Mouse (Mus musculus) heart, embryonic 10.5 days (tissue): ENCODE measurements around the gene Zfp503. TPM values are rescaled to one million over a fixed set of nuclear protein-coding genes. Genes with fewer than 3 reads are reported as not detected.

Experiments used
- DNase-seq: peaks from one replicate; pipeline ENCODE4 v3.0.0-alpha.2; 2017; ENCODE audit warnings: low spot score
- H3K27ac ChIP-seq: fragments of 300-500 bp; sonication (generic); 2 replicates; pipeline ENCODE4 v1.5.1; 2016; ENCODE audit warnings: mild to moderate bottlenecking
- H3K27me3 ChIP-seq: fragments of 300-500 bp; sonication (generic); 2 replicates; pipeline ENCODE4 v1.6.1; 2016; ENCODE audit warnings: mild to moderate bottlenecking; ENCODE audit not compliant: poor library complexity, insufficient read depth, severe bottlenecking
- H3K36me3 ChIP-seq: fragments of 300-500 bp; sonication (generic); 2 replicates; pipeline ENCODE4 v1.6.1; 2016; ENCODE audit warnings: mild to moderate bottlenecking, moderate library complexity
- H3K4me1 ChIP-seq: fragments of 300-500 bp; sonication (generic); 2 replicates; pipeline ENCODE4 v1.6.1; 2016; ENCODE audit warnings: mild to moderate bottlenecking
- H3K4me3 ChIP-seq: fragments of 300-500 bp; sonication (generic); 2 replicates; pipeline ENCODE4 v1.5.1; 2016; ENCODE audit warnings: mild to moderate bottlenecking, moderate library complexity
- H3K9me3 ChIP-seq: fragments of 300-500 bp; sonication (generic); 2 replicates; pipeline ENCODE4 v1.6.1; 2016; ENCODE audit warnings: mild to moderate bottlenecking, moderate library complexity
- WGBS: fragments of 180-500 bp; shearing (Covaris S2); methylation state at CpG from one replicate; pipeline ENCODE4 v1.1.7; 2016; 5-methylcytosine and 5-hydroxymethylcytosine counted together
- polyA plus RNA-seq: library from polyadenylated mRNA; unstranded; fragments of >200 nt; fragmentation: Nextera tagmentation; extraction: Ambion mirVana; gene quantifications from 2 replicates; pipeline ENCODE4 v1.2.1, GENCODE M21; 2016

The Zfp503 gene
- polyA plus RNA-seq, 1 experiment from 2014 or later, result 13.4 TPM

DNA sequence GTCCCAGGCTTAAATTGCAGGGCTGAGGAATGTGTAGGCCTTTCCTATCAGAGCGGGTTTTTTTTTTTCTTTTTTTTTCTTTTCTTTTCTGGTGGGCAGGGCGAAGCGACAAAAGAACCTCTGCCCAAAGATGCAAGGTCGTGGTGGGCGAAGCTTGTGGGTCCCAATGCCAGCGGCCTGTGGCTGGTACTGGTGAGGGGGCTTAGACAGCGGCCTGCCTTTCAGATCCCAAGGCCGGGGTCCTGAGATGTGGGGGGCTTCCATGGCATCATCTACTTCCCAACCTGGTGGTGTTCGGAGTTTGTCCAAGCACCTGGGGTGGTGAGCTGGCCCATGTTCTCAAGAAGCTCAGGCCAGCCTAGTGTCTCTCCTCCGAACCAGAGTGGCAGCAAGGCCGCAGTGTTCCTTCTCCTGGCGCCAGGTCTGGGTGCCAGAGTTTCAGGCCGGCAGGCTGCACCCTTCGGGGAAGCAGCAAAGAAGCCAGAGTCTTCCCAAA, 7.3 kb downstream of the Zfp503 start:
- H3K27ac ChIP-seq, result peak overlapping the region; percentile 80
- H3K9me3 ChIP-seq, result no peaks in the 10 kb centered on the region
- peaks cover 10% of the 10 kb centered on the region; the same call in 1 of the 2 replicates for H3K36me3 ChIP-seq
- WGBS, result 18% methylated on average over 14 of the region's 14 CpGs
- peaks cover 45% of the 10 kb centered on the region for H3K27me3 ChIP-seq
- peaks cover 38% of the 10 kb centered on the region for H3K4me1 ChIP-seq
- peak overlapping the region; percentile 77 for H3K4me3 ChIP-seq
- no peak for DNase-seq

DNA sequence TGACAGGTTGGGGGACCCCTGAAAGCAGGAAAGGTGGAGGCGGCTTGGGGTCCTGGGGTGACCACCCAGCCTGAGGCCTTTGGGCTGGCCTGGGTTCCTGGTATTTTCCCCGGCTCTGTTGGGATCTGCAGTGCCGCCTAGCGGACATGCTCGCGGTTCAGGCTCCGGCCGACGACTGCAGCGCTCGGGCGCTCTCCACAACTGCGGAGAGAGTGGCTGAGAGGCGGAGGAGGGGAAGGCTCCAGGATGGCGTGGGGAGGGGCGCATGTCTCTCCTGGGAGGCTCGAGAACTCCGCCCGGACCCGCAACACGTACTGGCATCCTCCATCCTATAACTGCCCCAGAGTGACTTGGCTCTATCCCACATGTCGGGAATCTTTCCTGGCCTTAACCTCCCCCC, 7.9 kb downstream of the Zfp503 start:
- Histone ChIP-seq H3K4me1 (peaks cover 38% of the 10 kb centered on the region), H3K36me3 (peaks cover 10% of the 10 kb centered on the region; the same call in 1 of the 2 replicates), H3K9me3 (no peaks in the 10 kb centered on the region), H3K4me3 (peak overlapping the region; percentile 77), H3K27me3 (peaks cover 45% of the 10 kb centered on the region), H3K27ac (peak overlapping the region; percentile 56)
- DNase-seq, result peak; percentile 90
- under 1% methylated on average over 22 of the region's 22 CpGs for WGBS

DNA sequence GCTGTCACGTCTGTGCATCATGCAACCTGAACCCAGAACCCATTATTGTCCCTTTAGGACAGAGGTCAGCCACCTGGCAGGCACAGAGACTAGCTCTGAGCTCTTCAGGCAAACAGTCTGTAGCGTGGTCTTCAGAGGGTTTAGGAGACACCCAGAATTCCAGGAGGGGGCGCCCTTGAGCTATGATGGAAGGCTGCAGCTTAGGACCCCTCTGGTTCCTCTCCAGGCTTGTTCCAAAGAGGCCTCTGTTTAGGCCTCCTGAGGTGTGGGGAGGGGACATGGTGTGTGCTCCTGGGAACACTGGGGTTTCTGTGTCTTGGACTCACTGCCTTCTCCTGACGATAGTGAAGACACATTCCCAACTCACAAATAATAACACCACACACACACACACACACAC, 20.4 kb downstream of the Zfp503 start:
- 17% methylated on average over 4 of the region's 4 CpGs for WGBS

DNA sequence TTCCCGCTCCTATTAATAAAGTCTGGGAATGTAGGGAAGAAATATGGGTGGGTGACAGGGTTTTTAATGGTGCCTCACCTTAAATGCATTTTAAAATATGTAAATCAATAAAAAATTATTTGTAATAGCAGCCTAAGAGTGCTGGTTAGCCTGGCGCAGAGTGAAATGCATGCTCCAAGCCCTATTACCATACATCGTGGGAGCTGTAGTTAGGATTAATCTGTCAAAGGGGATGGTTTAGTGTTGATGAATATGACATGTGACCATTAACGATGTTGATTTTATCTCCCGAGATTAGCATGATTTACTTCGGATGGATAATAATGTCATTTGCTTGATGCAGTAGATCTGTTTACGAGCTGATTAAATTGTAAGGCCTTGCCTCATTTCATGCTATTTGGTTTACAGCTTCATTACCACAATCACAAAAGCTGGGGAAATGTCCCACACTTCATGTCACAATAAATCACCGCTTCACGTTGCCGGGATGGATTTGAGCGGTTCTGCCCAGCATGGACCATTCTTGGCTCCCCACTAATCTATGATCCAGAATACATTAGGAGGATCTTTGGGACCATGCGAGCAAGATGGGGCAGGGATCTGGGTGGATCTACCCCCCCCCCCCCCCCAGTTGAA, 21.9 kb downstream of the Zfp503 start:
- H3K4me3 ChIP-seq, result no peak overlapping the region
- no peak for DNase-seq

More for the DNA sequence above, 20.4 kb downstream of the Zfp503 start:
- Histone ChIP-seq H3K27ac (no peak overlapping the region), H3K27me3 (peaks cover 29% of the 10 kb centered on the region), H3K36me3 (no peaks in the 10 kb centered on the region), H3K4me3 (no peak overlapping the region), H3K4me1 (0 out of 2 replicates have a peak, but pooled peaks cover 5% of the 10 kb centered on the region), H3K9me3 (0 out of 2 replicates have a peak, but pooled peaks cover 2% of the 10 kb centered on the region)
- DNase-seq, result no peak

DNA sequence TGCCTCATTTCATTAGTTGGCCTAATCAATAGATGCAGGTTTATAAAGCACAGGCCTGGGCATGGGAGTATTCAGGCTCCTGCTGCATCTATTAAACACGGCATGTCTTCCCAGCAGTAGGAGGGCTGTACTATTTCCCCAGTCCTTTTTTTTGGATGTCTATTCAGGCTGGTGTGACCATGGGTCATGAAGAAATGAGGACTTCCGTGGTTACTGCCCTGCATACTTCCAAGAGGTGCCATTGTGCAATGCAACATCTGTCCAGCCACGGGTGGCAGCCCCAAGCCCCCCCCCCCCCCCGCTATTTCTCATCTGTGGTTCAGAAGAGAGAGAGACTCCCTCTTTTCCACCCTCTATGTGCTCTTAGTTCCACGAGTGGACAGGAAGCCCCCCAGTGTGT, 23.1 kb downstream of the Zfp503 start:
- H3K4me3 ChIP-seq, result no peak overlapping the region
- 64% methylated on average over 5 of the region's 5 CpGs for WGBS

More for the DNA sequence above, 21.9 kb downstream of the Zfp503 start:
- Histone ChIP-seq H3K9me3 (0 out of 2 replicates have a peak, but pooled peaks cover 2% of the 10 kb centered on the region), H3K36me3 (no peaks in the 10 kb centered on the region), H3K27ac (no peak overlapping the region), H3K4me1 (0 out of 2 replicates have a peak, but pooled peaks cover 5% of the 10 kb centered on the region), H3K27me3 (peaks cover 29% of the 10 kb centered on the region)
- 82% methylated on average over 12 of the region's 12 CpGs for WGBS

DNA sequence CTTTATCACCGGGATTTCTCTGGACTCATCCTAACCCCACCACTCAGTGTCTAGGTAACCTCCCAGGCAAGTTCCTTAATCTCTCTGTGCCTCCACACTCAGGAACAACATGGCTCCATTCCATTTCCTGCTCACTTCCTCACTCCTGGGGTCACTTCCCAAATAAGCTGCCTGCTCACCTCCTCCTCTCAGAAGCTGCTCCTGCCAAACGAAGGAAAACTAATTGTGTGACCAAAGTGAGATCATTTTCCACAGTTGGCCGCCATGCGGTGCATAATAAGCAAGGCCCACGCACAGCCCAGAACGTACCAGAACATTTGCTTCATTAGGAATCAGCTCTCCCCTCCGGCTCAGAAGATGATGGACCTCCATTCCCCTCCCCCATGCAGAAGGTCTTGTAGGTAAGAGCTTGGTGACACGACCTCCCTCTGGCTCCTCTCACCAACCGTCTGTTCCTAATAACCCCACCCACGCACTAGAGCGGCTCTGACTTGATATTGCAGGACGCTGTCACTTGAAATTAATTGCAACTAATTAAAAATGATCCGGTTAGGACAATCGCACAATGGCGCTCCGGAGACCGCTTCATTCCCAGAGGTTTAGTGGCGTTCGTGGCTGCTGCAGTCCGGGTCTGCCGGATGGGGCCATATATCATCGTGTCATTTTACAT, 26.9 kb downstream of the Zfp503 start:
- Histone ChIP-seq H3K27ac (no peak overlapping the region), H3K4me3 (no peak overlapping the region), H3K27me3 (peaks cover 12% of the 10 kb centered on the region; the same call in 1 of the 2 replicates), H3K36me3 (no peaks in the 10 kb centered on the region), H3K9me3 (no peaks in the 10 kb centered on the region), H3K4me1 (peaks cover 19% of the 10 kb centered on the region)
- 83% methylated on average over 22 of the region's 22 CpGs for WGBS
- no peak for DNase-seq

More for the DNA sequence above, 23.1 kb downstream of the Zfp503 start:
- Histone ChIP-seq H3K9me3 (no peaks in the 10 kb centered on the region), H3K36me3 (no peaks in the 10 kb centered on the region), H3K27ac (no peak overlapping the region), H3K4me1 (0 out of 2 replicates have a peak, but pooled peaks cover 5% of the 10 kb centered on the region), H3K27me3 (peaks cover 29% of the 10 kb centered on the region)
- no peak for DNase-seq

DNA sequence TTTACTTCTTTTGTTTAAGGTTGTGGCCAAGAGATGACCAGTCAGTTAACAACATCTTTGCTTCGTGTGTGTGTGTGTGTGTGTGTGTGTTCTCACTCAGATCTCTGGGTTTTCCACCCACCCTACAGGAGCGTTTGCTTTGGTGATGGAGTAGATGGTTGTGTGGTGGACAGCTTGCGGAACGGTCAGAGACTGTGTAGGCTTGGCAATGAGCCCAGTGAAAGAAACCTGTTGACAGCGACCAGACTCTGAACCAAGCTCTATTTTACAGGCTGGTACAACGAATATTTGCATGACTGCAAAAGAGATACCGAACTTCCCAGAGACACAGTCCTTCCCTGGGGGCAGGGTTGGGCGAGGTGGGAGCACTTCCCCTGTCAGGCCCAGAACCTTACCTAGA, 30.2 kb downstream of the Zfp503 start:
- DNase-seq, result peak; percentile 77
- Histone ChIP-seq H3K27ac (no peak overlapping the region), H3K36me3 (no peaks in the 10 kb centered on the region), H3K4me3 (no peak overlapping the region), H3K4me1 (peaks cover 14% of the 10 kb centered on the region), H3K27me3 (no peaks in the 10 kb centered on the region), H3K9me3 (no peaks in the 10 kb centered on the region)
- 55% methylated on average over 8 of the region's 8 CpGs for WGBS

DNA sequence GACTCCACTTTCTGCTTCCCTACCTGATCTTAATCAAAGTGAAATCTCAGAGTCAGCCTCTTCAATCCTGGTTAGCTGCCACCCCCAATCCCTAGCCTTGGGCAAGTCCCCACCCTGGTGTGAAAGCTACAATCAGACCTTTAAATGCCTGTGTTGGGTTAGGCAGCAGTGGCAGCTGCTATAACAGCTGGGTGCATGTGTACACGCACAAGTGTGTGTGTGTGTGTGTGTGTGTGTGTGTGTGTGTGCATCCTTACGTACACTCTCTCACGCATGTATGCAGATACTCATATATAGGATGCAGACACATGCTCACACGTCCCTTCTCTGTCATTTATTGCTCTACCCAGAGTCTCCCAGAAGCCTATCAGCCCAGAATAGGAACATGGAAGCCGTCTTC, 30.8 kb downstream of the Zfp503 start:
- WGBS, result 79% methylated on average over 5 of the region's 5 CpGs
- H3K36me3 ChIP-seq, result no peaks in the 10 kb centered on the region
- H3K4me3 ChIP-seq, result no peak overlapping the region
- no peaks in the 10 kb centered on the region for H3K27me3 ChIP-seq
- no peak overlapping the region for H3K27ac ChIP-seq
- H3K4me1 ChIP-seq, result peaks cover 14% of the 10 kb centered on the region
- DNase-seq, result no peak
- no peaks in the 10 kb centered on the region for H3K9me3 ChIP-seq

DNA sequence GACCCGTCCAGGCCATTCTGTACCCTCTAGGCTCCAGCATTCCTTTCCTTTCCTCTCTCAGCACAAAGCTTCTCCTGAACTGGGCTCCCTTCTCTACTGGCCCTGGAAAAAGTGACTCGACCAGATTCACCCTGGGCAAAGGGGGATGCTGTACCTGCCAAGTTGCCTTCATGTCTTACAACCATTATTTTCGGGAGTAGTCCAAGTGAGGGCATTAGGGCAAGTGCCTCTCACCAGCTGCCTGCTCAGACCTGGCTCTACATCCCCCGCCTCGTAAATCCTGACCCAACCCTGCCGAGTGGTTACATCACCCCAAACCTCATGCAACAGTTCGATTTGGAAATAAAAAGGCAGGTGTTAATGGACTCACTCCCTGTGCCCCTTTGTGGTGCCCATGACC, 36.9 kb downstream of the Zfp503 start:
- no peaks in the 10 kb centered on the region for H3K9me3 ChIP-seq
- H3K4me3 ChIP-seq, result no peak overlapping the region
- no peaks in the 10 kb centered on the region; the same call in 1 of the 2 replicates for H3K4me1 ChIP-seq
- DNase-seq, result no peak
- no peak overlapping the region for H3K27ac ChIP-seq
- 74% methylated on average over 7 of the region's 7 CpGs for WGBS
- H3K27me3 ChIP-seq, result no peaks in the 10 kb centered on the region
- no peaks in the 10 kb centered on the region for H3K36me3 ChIP-seq

DNA sequence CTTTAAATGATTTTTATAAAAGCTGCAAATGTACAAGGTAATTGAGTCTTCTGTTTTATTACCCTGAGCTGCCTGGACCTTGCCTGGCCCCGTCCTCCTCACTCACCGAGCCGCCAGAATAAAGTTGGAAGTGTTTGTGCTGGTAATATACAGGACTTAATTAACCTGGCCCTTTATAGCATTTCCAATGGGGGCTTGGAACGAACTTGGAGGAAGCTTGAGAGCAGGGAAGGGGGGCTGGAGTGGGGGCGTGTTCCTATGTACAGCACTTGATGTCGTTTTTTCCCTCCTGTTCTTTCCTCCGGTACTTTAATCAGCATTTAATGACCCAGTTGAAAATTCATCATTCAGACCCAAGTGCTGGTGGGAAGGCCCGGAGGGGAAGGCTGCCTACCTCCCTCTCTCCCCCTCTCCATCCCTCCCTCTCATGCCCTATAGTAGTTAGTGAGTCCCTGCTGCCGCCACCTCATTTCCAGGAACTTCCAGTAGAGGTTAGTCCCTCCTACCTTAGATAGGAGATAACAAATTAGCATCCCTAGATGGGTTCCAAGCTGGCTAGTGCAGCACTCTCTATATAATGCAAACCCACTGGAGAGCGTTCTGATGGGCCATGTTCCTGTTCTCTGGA, 37.4 kb downstream of the Zfp503 start:
- no peaks in the 10 kb centered on the region; the same call in 1 of the 2 replicates for H3K4me1 ChIP-seq
- H3K27ac ChIP-seq, result no peak overlapping the region
- no peak overlapping the region for H3K4me3 ChIP-seq
- H3K36me3 ChIP-seq, result no peaks in the 10 kb centered on the region
- DNase-seq, result no peak
- no peaks in the 10 kb centered on the region for H3K9me3 ChIP-seq
- 80% methylated on average over 10 of the region's 10 CpGs for WGBS
- no peaks in the 10 kb centered on the region for H3K27me3 ChIP-seq

DNA sequence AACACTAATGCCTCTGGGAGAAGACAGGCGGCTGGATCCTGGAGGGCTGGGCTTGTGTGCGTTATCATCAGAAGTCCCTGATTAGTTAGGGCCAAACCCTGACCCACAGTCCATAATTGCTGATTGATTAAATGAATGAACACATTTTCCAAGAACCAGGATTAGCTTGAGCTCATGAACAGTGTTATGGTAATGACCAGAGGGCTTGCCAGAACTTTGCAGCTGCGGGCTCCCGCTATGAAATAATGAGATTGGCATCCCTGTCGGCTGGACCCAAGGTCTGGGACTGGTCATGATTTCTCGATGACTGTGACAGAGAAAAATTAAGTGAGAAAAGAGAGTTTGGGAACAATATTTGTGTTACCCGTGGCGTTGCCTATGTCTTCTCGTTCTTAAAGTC, 44.5 kb downstream of the Zfp503 start:
- 84% methylated on average over 9 of the region's 9 CpGs for WGBS
- Histone ChIP-seq H3K4me3 (no peak overlapping the region), H3K4me1 (no peaks in the 10 kb centered on the region), H3K27me3 (no peaks in the 10 kb centered on the region), H3K27ac (no peak overlapping the region), H3K9me3 (no peaks in the 10 kb centered on the region), H3K36me3 (no peaks in the 10 kb centered on the region)
- DNase-seq, result no peak

DNA sequence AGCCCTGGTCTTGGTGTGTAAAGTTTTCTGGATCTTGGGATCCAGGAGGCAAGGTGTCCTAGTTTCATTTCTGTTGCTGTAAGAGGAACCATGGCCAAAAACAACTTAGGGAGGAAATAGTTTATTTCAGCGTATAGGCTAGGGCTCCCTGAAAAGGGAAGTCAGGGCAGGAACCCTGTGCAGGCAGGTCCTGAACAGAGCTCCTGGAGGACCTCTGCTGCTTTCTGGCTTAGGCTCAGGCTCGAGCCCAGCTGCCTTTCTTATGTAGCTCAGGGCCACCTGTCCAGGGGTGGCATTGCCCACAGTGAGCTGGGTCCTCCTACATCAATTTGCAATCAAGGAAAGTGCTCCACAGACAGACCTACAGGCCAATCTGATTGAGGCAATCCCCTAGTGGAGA, 47.8 kb downstream of the Zfp503 start:
- DNase-seq, result peak; percentile 56
- H3K27me3 ChIP-seq, result 0 out of 2 replicates have a peak, but pooled peaks cover 5% of the 10 kb centered on the region
- H3K27ac ChIP-seq, result no peak overlapping the region
- H3K4me3 ChIP-seq, result no peak overlapping the region
- WGBS, result 52% methylated on average over 2 of the region's 2 CpGs
- H3K36me3 ChIP-seq, result no peaks in the 10 kb centered on the region
- H3K4me1 ChIP-seq, result no peaks in the 10 kb centered on the region
- no peaks in the 10 kb centered on the region for H3K9me3 ChIP-seq

DNA sequence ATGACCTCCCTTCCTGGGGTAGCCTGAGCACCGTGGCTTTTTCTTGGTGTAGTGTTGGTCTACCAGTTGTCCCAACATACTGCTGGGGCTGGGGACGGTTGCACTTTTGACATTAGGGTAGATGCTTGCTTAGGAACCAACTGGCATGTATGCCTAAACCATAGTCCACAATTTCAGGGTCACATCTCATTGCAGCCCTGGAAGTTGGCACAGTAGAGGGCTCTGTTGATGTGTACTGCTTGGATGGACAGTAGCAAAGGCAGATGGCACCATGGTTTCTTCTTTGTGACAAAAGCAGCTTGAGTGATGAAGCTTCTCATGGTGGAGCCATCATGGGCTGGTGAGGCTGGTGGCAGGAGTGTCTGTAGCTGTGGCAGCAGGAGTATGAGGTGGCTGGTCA, 52.3 kb downstream of the Zfp503 start:
- Histone ChIP-seq H3K4me3 (no peak overlapping the region), H3K27me3 (0 out of 2 replicates have a peak, but pooled peaks cover 11% of the 10 kb centered on the region), H3K9me3 (no peaks in the 10 kb centered on the region), H3K27ac (no peak overlapping the region), H3K4me1 (no peaks in the 10 kb centered on the region), H3K36me3 (no peaks in the 10 kb centered on the region)
- DNase-seq, result peak; percentile 59
- 71% methylated on average over 2 of the region's 2 CpGs for WGBS
